8 mouse cellular contexts compared by ENCODE assay signal in genomic region chr7:19443344-19443743, GRCm38 (mm10). TPM values are rescaled to one million over a fixed set of nuclear protein-coding genes. Genes with fewer than 3 reads are reported as not detected.
DNase-seq lines count a peak whose midpoint lies in the region; ATAC-seq and TF ChIP-seq lines count a peak whose summit lies in the region.
"Had no signal": no experiment of that assay in that cellular context is flagged by ENCODE, and none has a peak within 500 bp of the region (broad histone marks: within the 10 kb centered on the region; RNA-seq: fewer than 3 reads in every experiment).

No protein-coding gene starts in this region.

- TF ChIP-seq POLR2A in small intestine, adult 2 months (IDR thresholded peaks at IDR 0.05; ENCODE audit: low read depth, low read length) = no peak

- peaks cover 76% of the 10 kb centered on the region for H3K36me3 ChIP-seq in midbrain, embryonic 14.5 days (ENCODE audit: control insufficient read depth, insufficient read depth, low read length)
- peaks cover 28% of the 10 kb centered on the region for H3K36me3 ChIP-seq in small intestine, adult 2 months (ENCODE audit: control insufficient read depth, insufficient read depth, low read length)

- ATAC-seq in midbrain, embryonic 14.5 days (ENCODE audit: low FRiP score, low TSS enrichment) = peak; percentile 50; the same call in 1 of the 2 replicates

- TF ChIP-seq CTCF in small intestine, adult 2 months (IDR thresholded peaks at IDR 0.05; ENCODE audit: extremely low read depth, insufficient read length, insufficient replicate concordance, low read depth, low read length) = peak; percentile 61; the same call in 1 of the 2 replicates

- intact Hi-C loops in left cerebral cortex, postnatal 4 days (cut with DNase I) = no loop called here

- no peaks in the 10 kb centered on the region for H3K9me3 ChIP-seq in midbrain, embryonic 14.5 days (ENCODE audit: control insufficient read depth, low read length)
- H3K9me3 ChIP-seq: megakaryocyte, embryonic 14.5 days had no signal

- H3K9ac ChIP-seq in midbrain, embryonic 14.5 days (replicated peaks; ENCODE audit: low read length) = no peak overlapping the region

- no peak overlapping the region for H3K4me2 ChIP-seq in midbrain, embryonic 14.5 days (ENCODE audit: low read length)

- no peaks in the 10 kb centered on the region for H3K27me3 ChIP-seq in midbrain, embryonic 14.5 days (ENCODE audit: control insufficient read depth, insufficient read depth, low read length)
- H3K27me3 ChIP-seq in small intestine, adult 2 months (ENCODE audit: control insufficient read depth, insufficient read depth, low read length) = no peaks in the 10 kb centered on the region
- H3K27me3 ChIP-seq: megakaryocyte, embryonic 14.5 days had no signal

- 44% methylated on average over 3 of the region's 3 CpGs for WGBS in midbrain, embryonic 14.5 days
- WGBS in small intestine, adult 2 months = 39% methylated on average over 3 of the region's 3 CpGs

- H3K4me3 ChIP-seq in midbrain, embryonic 14.5 days (replicated peaks; ENCODE audit: low read depth, low read length) = no peak overlapping the region
- no peak overlapping the region for H3K4me3 ChIP-seq in small intestine, adult 2 months (ENCODE audit: low read depth, low read length)

- H3K4me1 ChIP-seq in midbrain, embryonic 14.5 days (ENCODE audit: control insufficient read depth, insufficient read depth, low read length) = no peaks in the 10 kb centered on the region
- no peaks in the 10 kb centered on the region for H3K4me1 ChIP-seq in small intestine, adult 2 months (ENCODE audit: control insufficient read depth, insufficient read depth, insufficient read length, low read length)

- peak; percentile 69 for DNase-seq in adrenal gland, adult 8-10 months
- DNase-seq in cerebellum, postnatal 4 days (ENCODE audit: low spot score in 2 of 2) = peak; percentile 85 to 89
- peak; percentile 89 for DNase-seq in gastrocnemius, postnatal 10 days
- peak; percentile 53 for DNase-seq in kidney, adult 11 months
- DNase-seq in left cerebral cortex, postnatal 4 days = peak; percentile 82
- peak; percentile 90 for DNase-seq in midbrain, embryonic 14.5 days

- no peak overlapping the region for H3K27ac ChIP-seq in midbrain, embryonic 14.5 days (replicated peaks; ENCODE audit: low read depth, low read length)
- H3K27ac ChIP-seq in small intestine, adult 2 months (ENCODE audit: insufficient read depth, low read depth, low read length) = no peak overlapping the region

RNA-seq across cellular contexts. Expression of gene Mark4, which starts 15.3 kb away (rescaled TPM):
- 10 to 100 TPM; 44.4 to 53.9 (median 47.6) TPM for total RNA-seq in adrenal gland, adult 8-10 months (2022)
- total RNA-seq in gastrocnemius, postnatal 10 days (2021) = 10 to 100 TPM; 12.2 to 16.4 TPM
- 100 to 1,000 TPM; 118 to 119 TPM for total RNA-seq in left cerebral cortex, postnatal 4 days (2021)
- 18.8 and 20.3 TPM in 2 replicates for polyA plus RNA-seq in midbrain, embryonic 14.5 days (2014; fragmentation: Nextera tagmentation; extraction: Ambion mirVana)
- polyA plus RNA-seq in small intestine, adult 2 months (2012; rRNA removed) = 11.6 and 27.4 TPM in 2 replicates

RNA-seq across cellular contexts. Expression of gene Exoc3l2, which starts 19.8 kb away (rescaled TPM):
- 10 to 100 TPM; 31.9 to 69.2 (median 51.8) TPM for total RNA-seq in adrenal gland, adult 8-10 months (2022)
- total RNA-seq in gastrocnemius, postnatal 10 days (2021) = under 1 TPM; 0.59 to 0.86 TPM
- total RNA-seq in left cerebral cortex, postnatal 4 days (2021) = under 1 TPM; 0.42 to 0.46 TPM
- polyA plus RNA-seq in midbrain, embryonic 14.5 days (2014; fragmentation: Nextera tagmentation; extraction: Ambion mirVana) = 0.12 and 0.29 TPM in 2 replicates
- polyA plus RNA-seq in small intestine, adult 2 months (2012; rRNA removed) = 6.5 and 12.0 TPM in 2 replicates

RNA-seq across cellular contexts. Expression of gene Ckm, which starts 38.8 kb away (rescaled TPM):
- not detected for total RNA-seq in adrenal gland, adult 8-10 months (2022)
- over 10,000 TPM; 22,462 to 26,486 TPM for total RNA-seq in gastrocnemius, postnatal 10 days (2021)
- total RNA-seq in left cerebral cortex, postnatal 4 days (2021) = not detected
- 0.35 TPM in 1 of 2 replicates, not detected in the other for polyA plus RNA-seq in midbrain, embryonic 14.5 days (2014; fragmentation: Nextera tagmentation; extraction: Ambion mirVana)
- polyA plus RNA-seq in small intestine, adult 2 months (2012; rRNA removed) = 31.9 and 45.3 TPM in 2 replicates

RNA-seq across cellular contexts. Expression of gene Klc3, which starts 39.4 kb away (rescaled TPM):
- 10 to 100 TPM in 1 of 4 experiments, 1 to 10 TPM in 2, under 1 TPM in 1; 0.61 to 13.6 (median 5.5) TPM for total RNA-seq in adrenal gland, adult 8-10 months (2022)
- under 1 TPM; 0.12 to 0.18 TPM for total RNA-seq in gastrocnemius, postnatal 10 days (2021)
- total RNA-seq in left cerebral cortex, postnatal 4 days (2021) = 1 to 10 TPM; 1.2 to 1.3 TPM
- 0.36 and 0.59 TPM in 2 replicates for polyA plus RNA-seq in midbrain, embryonic 14.5 days (2014; fragmentation: Nextera tagmentation; extraction: Ambion mirVana)
- 2.6 and 3.5 TPM in 2 replicates for polyA plus RNA-seq in small intestine, adult 2 months (2012; rRNA removed)

Comparison
In these comparisons a context has a peak if more than half of its experiments do, and no peak if none do; other contexts are left out.
1. RNA of gene Exoc3l2, which starts 19.8 kb away (total RNA-seq): 31.9 to 69.2 TPM in adrenal gland, adult 8-10 months; 0.59 to 0.86 TPM in gastrocnemius, postnatal 10 days and 0.42 to 0.46 TPM in left cerebral cortex, postnatal 4 days; every median in the first group is over 10 times any median in the second.
2. RNA of gene Ckm, which starts 38.8 kb away (total RNA-seq): 22,462 to 26,486 TPM in gastrocnemius, postnatal 10 days; not detected in left cerebral cortex, postnatal 4 days and not detected in adrenal gland, adult 8-10 months; every median in the first group is over 1,000 times any median in the second.
3. Peak in every context shown above with its lines, with median percentiles within 50 percentile points of each other: DNase-seq.